Mouse (Mus musculus) CH12.LX (cell line): ENCODE measurements around the gene Derl2. TPM values are rescaled to one million over a fixed set of nuclear protein-coding genes. Genes with fewer than 3 reads are reported as not detected.

Source experiments
- DNase-seq: peaks from one replicate; pipeline ENCODE4 v3.0.0-alpha.2; 2013; ENCODE audit errors: extremely low read depth
- H3K27ac ChIP-seq: 2 replicates; pipeline ENCODE4 v1.5.1; 2012; ENCODE audit warnings: low read depth, mild to moderate bottlenecking, control low read depth, moderate library complexity; ENCODE audit not compliant: insufficient read depth
- H3K27me3 ChIP-seq: replicated peaks from 2 replicates; pipeline ENCODE3; 2012; ENCODE audit warnings: inconsistent platforms
- H3K36me3 ChIP-seq, 2 experiments: replicated peaks in 1 of 2; 2 replicates each; pipeline versions ENCODE3 to v1.6.1; 2012; ENCODE audit warnings: inconsistent platforms in 1 of 2, low read length in 1 of 2, mild to moderate bottlenecking in 1 of 2, mixed read lengths in 1 of 2, moderate library complexity in 1 of 2; ENCODE audit not compliant: control insufficient read depth in 1 of 2, insufficient read depth in 1 of 2
- H3K4me1 ChIP-seq, 2 experiments: 2 replicates each; pipeline ENCODE4 v1.6.1; 2012; ENCODE audit warnings: inconsistent platforms in 1 of 2, moderate library complexity in 1 of 2; ENCODE audit not compliant: insufficient read depth in 2 of 2, control insufficient read depth in 1 of 2
- H3K4me2 ChIP-seq: 2 replicates; pipeline ENCODE4 v1.6.1; 2012; ENCODE audit warnings: low read depth, mild to moderate bottlenecking, control low read depth; ENCODE audit not compliant: poor library complexity, insufficient read depth, severe bottlenecking
- H3K4me3 ChIP-seq, 3 experiments: fragments of 150-350 bp in 1 of 3; sonication (generic) in 1 of 3; replicated peaks in 1 of 3; 2 replicates each; pipeline versions ENCODE3 to v1.5.1; 2011 to 2012; ENCODE audit warnings: low read depth in 2 of 3, low read length in 2 of 3, mild to moderate bottlenecking in 2 of 3, moderate library complexity in 2 of 3, control low read depth in 1 of 3, improper control_type of control experiment in 1 of 3, inconsistent platforms in 1 of 3, mixed read lengths in 1 of 3; ENCODE audit not compliant: poor library complexity in 1 of 3
- H3K79me2 ChIP-seq: replicated peaks from 2 replicates; pipeline ENCODE4 v1.6.1; 2012; ENCODE audit warnings: mild to moderate bottlenecking, moderate library complexity; ENCODE audit not compliant: control insufficient read depth, poor library complexity, insufficient read depth, severe bottlenecking; ENCODE audit errors: extremely low read depth
- H3K9ac ChIP-seq: 2 replicates; pipeline ENCODE4 v1.6.1; 2012; ENCODE audit warnings: low read depth, mild to moderate bottlenecking, control low read depth, moderate library complexity; ENCODE audit not compliant: insufficient read depth
- H3K9me3 ChIP-seq: replicated peaks from 2 replicates; pipeline ENCODE3; 2012; ENCODE audit warnings: low read length, inconsistent platforms, mixed read lengths
- BHLHE40 ChIP-seq: IDR thresholded peaks from 2 replicates; pipeline ENCODE4 v1.6.1; 2011; ENCODE audit warnings: mild to moderate bottlenecking, low read depth, low read length, improper control_type of control experiment
- CHD1 ChIP-seq: IDR thresholded peaks from 2 replicates; pipeline ENCODE4 v1.6.1; 2012; ENCODE audit warnings: low read depth, low read length, improper control_type of control experiment, inconsistent platforms
- CHD2 ChIP-seq: IDR thresholded peaks from 2 replicates; pipeline ENCODE4 v1.6.1; 2011; ENCODE audit warnings: low read length, improper control_type of control experiment
- CTCF ChIP-seq, 2 experiments: IDR thresholded peaks in 1 of 2; conservative IDR thresholded peaks in 1 of 2; 2 replicates each; pipeline ENCODE4 v1.5.1; 2011 to 2012; ENCODE audit warnings: low read depth in 2 of 2, low read length in 2 of 2, improper control_type of control experiment in 1 of 2, inconsistent platforms in 1 of 2, mild to moderate bottlenecking in 1 of 2, moderate library complexity in 1 of 2
- E2F4 ChIP-seq: IDR thresholded peaks from 2 replicates; pipeline ENCODE4 v1.6.1; 2011; ENCODE audit warnings: low read depth, low read length, improper control_type of control experiment; ENCODE audit not compliant: insufficient replicate concordance
- ELF1 ChIP-seq: IDR thresholded peaks from 2 replicates; pipeline ENCODE4 v1.6.1; 2014; ENCODE audit warnings: low read depth, mild to moderate bottlenecking, inconsistent platforms, low read length, improper control_type of control experiment
- EP300 ChIP-seq: IDR thresholded peaks from 2 replicates; pipeline ENCODE4 v1.6.1; 2011; ENCODE audit warnings: low read length, improper control_type of control experiment
- ETS1 ChIP-seq: conservative IDR thresholded peaks from 2 replicates; pipeline ENCODE4 v1.6.1; 2012; ENCODE audit warnings: low read depth, mild to moderate bottlenecking, inconsistent platforms, low read length, improper control_type of control experiment, moderate library complexity
- GABPA ChIP-seq: IDR thresholded peaks from 2 replicates; pipeline ENCODE4 v1.6.1; 2012; ENCODE audit warnings: low read depth, low read length, improper control_type of control experiment, inconsistent platforms; ENCODE audit not compliant: insufficient replicate concordance
- HCFC1 ChIP-seq: IDR thresholded peaks from 2 replicates; pipeline ENCODE4 v1.6.1; 2012; ENCODE audit warnings: low read depth, mild to moderate bottlenecking, inconsistent platforms, low read length, improper control_type of control experiment
- IRF4 ChIP-seq: IDR thresholded peaks from 2 replicates; pipeline ENCODE4 v1.6.1; 2014; ENCODE audit warnings: low read depth, mild to moderate bottlenecking, inconsistent platforms, low read length, improper control_type of control experiment
- JUN ChIP-seq: IDR thresholded peaks from 2 replicates; pipeline ENCODE4 v1.6.1; 2011; ENCODE audit warnings: low read depth, mild to moderate bottlenecking, low read length, improper control_type of control experiment, moderate library complexity; ENCODE audit not compliant: insufficient read depth
- JUND ChIP-seq: conservative IDR thresholded peaks from 2 replicates; pipeline ENCODE4 v1.6.1; 2011; ENCODE audit warnings: low read depth, low read length, improper control_type of control experiment
- KAT2A ChIP-seq: IDR thresholded peaks from 2 replicates; pipeline ENCODE4 v1.6.1; 2012; ENCODE audit warnings: low read length, improper control_type of control experiment, inconsistent platforms; ENCODE audit not compliant: insufficient replicate concordance
- MAFK ChIP-seq: IDR thresholded peaks from 2 replicates; pipeline ENCODE4 v1.6.1; 2011; ENCODE audit warnings: low read length, improper control_type of control experiment; ENCODE audit not compliant: insufficient replicate concordance
- MAX ChIP-seq: IDR thresholded peaks from 2 replicates; pipeline ENCODE4 v1.6.1; 2011; ENCODE audit warnings: low read length, improper control_type of control experiment
- MAZ ChIP-seq: IDR thresholded peaks from 2 replicates; pipeline ENCODE4 v1.6.1; 2012; ENCODE audit warnings: low read depth, mild to moderate bottlenecking, inconsistent platforms, low read length, improper control_type of control experiment, moderate library complexity
- MEF2A ChIP-seq: IDR thresholded peaks from 2 replicates; pipeline ENCODE4 v1.6.1; 2014; ENCODE audit warnings: low read depth, mild to moderate bottlenecking, inconsistent platforms, low read length, improper control_type of control experiment, borderline replicate concordance
- MXI1 ChIP-seq: IDR thresholded peaks from 2 replicates; pipeline ENCODE4 v1.6.1; 2011; ENCODE audit warnings: mild to moderate bottlenecking, low read depth, low read length, improper control_type of control experiment
- MYC ChIP-seq: IDR thresholded peaks from 2 replicates; pipeline ENCODE4 v1.6.1; 2011; ENCODE audit warnings: low read depth, mild to moderate bottlenecking, improper control_type of control experiment, low read length
- NELFE ChIP-seq: IDR thresholded peaks from 2 replicates; pipeline ENCODE4 v1.6.1; 2011; ENCODE audit warnings: low read depth, low read length, improper control_type of control experiment
- NRF1 ChIP-seq: IDR thresholded peaks from 2 replicates; pipeline ENCODE4 v1.6.1; 2014; ENCODE audit warnings: low read depth, mild to moderate bottlenecking, inconsistent platforms, low read length, improper control_type of control experiment, moderate library complexity
- PAX5 ChIP-seq: IDR thresholded peaks from 2 replicates; pipeline ENCODE4 v1.6.1; 2012; ENCODE audit warnings: low read length, inconsistent platforms, mixed read lengths
- POLR2A ChIP-seq: IDR thresholded peaks from 2 replicates; pipeline ENCODE4 v1.6.1; 2011; ENCODE audit warnings: low read depth, mild to moderate bottlenecking, improper control_type of control experiment, low read length
- POLR2AphosphoS2 ChIP-seq: IDR thresholded peaks from 2 replicates; pipeline ENCODE4 v1.6.1; 2011; ENCODE audit warnings: low read depth, low read length, improper control_type of control experiment
- RAD21 ChIP-seq: IDR thresholded peaks from 2 replicates; pipeline ENCODE4 v1.6.1; 2011; ENCODE audit warnings: low read depth, mild to moderate bottlenecking, low read length, improper control_type of control experiment, moderate library complexity
- RCOR1 ChIP-seq: conservative IDR thresholded peaks from 2 replicates; pipeline ENCODE4 v1.6.1; 2012; ENCODE audit warnings: low read depth, mild to moderate bottlenecking, inconsistent platforms, low read length, improper control_type of control experiment
- SIN3A ChIP-seq: IDR thresholded peaks from 2 replicates; pipeline ENCODE4 v1.6.1; 2012; ENCODE audit warnings: low read length, improper control_type of control experiment, inconsistent platforms
- SMC3 ChIP-seq: IDR thresholded peaks from 2 replicates; pipeline ENCODE4 v1.6.1; 2011; ENCODE audit warnings: low read depth, low read length, improper control_type of control experiment
- TBP ChIP-seq: conservative IDR thresholded peaks from 2 replicates; pipeline ENCODE4 v1.6.1; 2011; ENCODE audit warnings: low read depth, low read length, improper control_type of control experiment
- TCF12 ChIP-seq: IDR thresholded peaks from 2 replicates; pipeline ENCODE4 v1.6.1; 2014; ENCODE audit warnings: low read depth, mild to moderate bottlenecking, inconsistent platforms, low read length, improper control_type of control experiment
- UBTF ChIP-seq: IDR thresholded peaks from 2 replicates; pipeline ENCODE4 v1.6.1; 2012; ENCODE audit warnings: low read depth, mild to moderate bottlenecking, inconsistent platforms, low read length, improper control_type of control experiment, moderate library complexity
- USF1 ChIP-seq: IDR thresholded peaks from 2 replicates; pipeline ENCODE4 v1.6.1; 2014; ENCODE audit warnings: low read depth, mild to moderate bottlenecking, inconsistent platforms, low read length, improper control_type of control experiment
- USF2 ChIP-seq: conservative IDR thresholded peaks from 2 replicates; pipeline ENCODE4 v1.6.1; 2011; ENCODE audit warnings: low read depth, low read length, improper control_type of control experiment
- ZC3H11A ChIP-seq: IDR thresholded peaks from 2 replicates; pipeline ENCODE4 v1.6.1; 2012; ENCODE audit warnings: low read depth, mild to moderate bottlenecking, inconsistent platforms, low read length, improper control_type of control experiment
- ZKSCAN1 ChIP-seq: IDR thresholded peaks from 2 replicates; pipeline ENCODE4 v1.6.1; 2012; ENCODE audit warnings: low read depth, inconsistent platforms, low read length, improper control_type of control experiment, borderline replicate concordance
- ZMIZ1 ChIP-seq: IDR thresholded peaks from 2 replicates; pipeline ENCODE4 v1.6.1; 2012; ENCODE audit warnings: low read depth, mild to moderate bottlenecking, inconsistent platforms, low read length, improper control_type of control experiment
- ZNF384 ChIP-seq: IDR thresholded peaks from 2 replicates; pipeline ENCODE4 v1.6.1; 2012; ENCODE audit warnings: low read depth, low read length, improper control_type of control experiment, inconsistent platforms
- dilution Hi-C: fragments of 300-500 bp; cut with MboI; formaldehyde crosslinking; loops from 2 replicates; pipeline ENCODE4 v1.14.3; 2020; ENCODE audit warnings: low sequenced_read_pairs; ENCODE audit not compliant: extremely low pct_unique_long_range_greater_than_20kb, extremely low pct_ligation_motif_present
- in situ Hi-C: fragments of 300-500 bp; cut with MboI; formaldehyde crosslinking; loops from 3 replicates; pipeline ENCODE4 v1.14.3; 2019; ENCODE audit warnings: low sequenced_read_pairs, low pct_ligation_motif_present, low pct_unique_long_range_greater_than_20kb, mixed read lengths
- polyA plus RNA-seq: library from polyadenylated mRNA; unstranded; fragments of >175 nt; gene quantifications from 2 replicates; pipeline ENCODE4 v1.2.1, GENCODE M21; 2012; ENCODE audit warnings: low read depth; ENCODE audit not compliant: insufficient read length
- total RNA-seq, 2 experiments: library from RNA; depleted of rRNA; stranded (reverse); fragments of 300-350 nt in 1 of 2; fragments of >200 nt in 1 of 2; gene quantifications; 2 replicates each; pipeline ENCODE4 v1.2.3; 2012 to 2014

Derl2 gene
- total RNA-seq (2012; rRNA removed) (32.7 and 44.2 TPM in 2 replicates), total RNA-seq (2014; rRNA removed) (132 TPM in 2 replicates), polyA plus RNA-seq (85.9 and 95.0 TPM in 2 replicates)

DNA sequence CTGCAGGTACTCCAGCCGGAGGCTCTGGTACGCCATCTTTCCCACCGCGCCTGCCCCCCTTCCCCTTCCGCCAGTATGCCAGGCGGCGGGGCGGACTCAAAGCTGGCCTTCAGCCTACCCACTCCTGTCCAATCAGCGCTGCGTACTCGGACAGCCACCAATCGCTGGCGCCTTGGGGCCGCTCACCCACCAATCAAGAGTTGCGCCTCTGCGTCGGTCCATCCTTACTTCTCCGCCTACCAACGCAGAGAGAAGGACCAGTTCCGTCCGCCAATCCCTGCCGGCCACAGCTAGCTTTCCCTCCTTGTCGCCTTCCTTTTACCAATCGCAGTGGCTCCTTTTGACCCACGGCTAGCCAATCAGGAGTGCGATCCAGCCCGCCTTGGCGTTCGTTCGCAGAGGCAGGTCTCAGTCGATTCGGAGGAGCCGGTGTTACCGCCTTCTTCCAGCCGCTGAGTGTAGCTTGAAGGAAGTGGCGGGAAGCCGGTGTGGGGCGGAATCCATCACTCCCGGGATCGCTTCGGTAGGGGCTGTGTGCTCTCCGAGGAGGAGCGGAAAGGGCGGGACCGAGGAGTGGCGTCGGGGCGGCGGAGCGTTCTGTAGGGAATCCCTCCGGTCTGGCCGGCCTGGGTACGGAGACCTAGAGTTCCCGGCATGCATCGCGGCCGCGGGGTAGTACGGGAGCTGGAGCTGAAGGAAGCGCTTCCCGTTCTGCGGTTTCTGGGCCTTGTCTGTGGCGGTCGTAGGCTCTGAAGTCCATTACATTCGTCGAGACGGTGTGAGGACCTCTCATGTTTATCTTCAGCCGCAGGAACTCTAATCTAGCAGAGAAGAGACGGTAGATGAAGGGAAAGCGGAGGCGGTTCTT, at the start of gene Derl2, which contains the start of gene Mis12:
Gene Derl2 (minus strand): TSS at position 641 of the 868 bp plus-strand sequence.
Gene Mis12 (plus strand): TSS at position 411 of the 868 bp plus-strand sequence.
- Histone ChIP-seq H3K9ac (peak within 1 kb of the TSS; percentile 93), H3K36me3 (peaks cover 14 to 58% of the 10 kb centered on the region in 2 experiments), H3K4me2 (peak within 1 kb of the TSS; percentile 96), H3K9me3 (no peaks in the 10 kb centered on the region), H3K79me2 (peaks cover 79% of the 10 kb centered on the region), H3K27me3 (no peaks in the 10 kb centered on the region), H3K4me1 (peaks cover 8 to 62% of the 10 kb centered on the region in 2 experiments), H3K4me3 (peak within 1 kb of the TSS; percentile 80 to 92 (median 87)), H3K27ac (peak within 1 kb of the TSS; percentile 84)
- peak; percentile 100 for DNase-seq
- dilution Hi-C loops: no loop called here
- in situ Hi-C loops: no loop called here
- no peak for TF ChIP-seq JUND
- no peak for TF ChIP-seq UBTF
- peak; percentile 92 for TF ChIP-seq SIN3A
- no peak for TF ChIP-seq USF2
- no peak for TF ChIP-seq JUN
- peak; percentile 96 for TF ChIP-seq POLR2AphosphoS2
- no peak for TF ChIP-seq PAX5
- 0 out of 2 replicates have a peak, but pooled peaks have one; percentile 17 for TF ChIP-seq TBP
- no peak for TF ChIP-seq ZKSCAN1
- peak; percentile 97 for TF ChIP-seq ELF1
- TF ChIP-seq MAFK: no peak
- TF ChIP-seq TCF12: peak; percentile 96
- no peak for TF ChIP-seq ZNF384
- peak; percentile 93 for TF ChIP-seq KAT2A
- peak; percentile 96; the same call in 1 of the 2 replicates for TF ChIP-seq E2F4
- peak; percentile 96 for TF ChIP-seq POLR2A
- no peak for TF ChIP-seq RAD21
- TF ChIP-seq SMC3: no peak
- TF ChIP-seq MAX: peak; percentile 78
- TF ChIP-seq MAZ: peak; percentile 60; the same call in 1 of the 2 replicates
- peak; percentile 87 for TF ChIP-seq HCFC1
- TF ChIP-seq CHD2: peak; percentile 99
- no peak for TF ChIP-seq RCOR1
- TF ChIP-seq NELFE: peak; percentile 90
- TF ChIP-seq MEF2A: no peak
- peak; percentile 58; the same call in 1 of the 2 replicates for TF ChIP-seq MYC
- no peak for TF ChIP-seq BHLHE40
- TF ChIP-seq ETS1: no peak
- TF ChIP-seq CHD1: no peak
- no peak for TF ChIP-seq CTCF (conservative IDR thresholded peaks at IDR 0.05 in 1 of 2, IDR thresholded peaks at IDR 0.05 in 1 of 2; ENCODE audit: low read depth in 2 of 2, low read length in 2 of 2)
- TF ChIP-seq USF1: no peak
- no peak for TF ChIP-seq ZC3H11A
- peak; percentile 93 for TF ChIP-seq ZMIZ1
- peak; percentile 39 for TF ChIP-seq IRF4
- TF ChIP-seq GABPA: no peak; the same call in 1 of the 2 replicates
- no peak for TF ChIP-seq EP300
- TF ChIP-seq NRF1: peak; percentile 73
- TF ChIP-seq MXI1: peak; percentile 63
